Mouse (Mus musculus): ENCODE measurements around the gene Cnga3. TPM values are rescaled to one million over a fixed set of nuclear protein-coding genes. Genes with fewer than 3 reads are reported as not detected.

Cnga3 gene
- not detected for total RNA-seq (2023)

DNA sequence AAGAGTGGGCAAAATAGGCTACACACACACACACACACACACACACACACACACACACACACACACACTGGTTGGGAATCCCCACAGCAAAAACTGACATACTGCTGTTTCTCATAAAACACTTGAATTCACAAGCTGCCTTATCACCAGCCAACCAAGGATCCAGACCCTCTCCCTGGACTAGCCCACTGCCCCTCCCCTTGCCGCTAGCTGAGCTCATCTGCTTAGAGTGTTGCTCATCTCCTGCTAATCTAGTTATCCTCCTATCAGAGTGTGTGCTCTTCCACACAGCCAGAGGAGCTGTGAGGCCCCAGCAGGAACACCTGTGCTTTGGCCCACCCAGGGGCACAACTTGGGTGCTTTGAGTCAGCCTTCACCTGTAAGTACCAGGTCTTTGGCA is at the start of gene Cnga3:
Cnga3 (plus strand) TSS at position 291 of the 400 bp plus-strand sequence.

DNA sequence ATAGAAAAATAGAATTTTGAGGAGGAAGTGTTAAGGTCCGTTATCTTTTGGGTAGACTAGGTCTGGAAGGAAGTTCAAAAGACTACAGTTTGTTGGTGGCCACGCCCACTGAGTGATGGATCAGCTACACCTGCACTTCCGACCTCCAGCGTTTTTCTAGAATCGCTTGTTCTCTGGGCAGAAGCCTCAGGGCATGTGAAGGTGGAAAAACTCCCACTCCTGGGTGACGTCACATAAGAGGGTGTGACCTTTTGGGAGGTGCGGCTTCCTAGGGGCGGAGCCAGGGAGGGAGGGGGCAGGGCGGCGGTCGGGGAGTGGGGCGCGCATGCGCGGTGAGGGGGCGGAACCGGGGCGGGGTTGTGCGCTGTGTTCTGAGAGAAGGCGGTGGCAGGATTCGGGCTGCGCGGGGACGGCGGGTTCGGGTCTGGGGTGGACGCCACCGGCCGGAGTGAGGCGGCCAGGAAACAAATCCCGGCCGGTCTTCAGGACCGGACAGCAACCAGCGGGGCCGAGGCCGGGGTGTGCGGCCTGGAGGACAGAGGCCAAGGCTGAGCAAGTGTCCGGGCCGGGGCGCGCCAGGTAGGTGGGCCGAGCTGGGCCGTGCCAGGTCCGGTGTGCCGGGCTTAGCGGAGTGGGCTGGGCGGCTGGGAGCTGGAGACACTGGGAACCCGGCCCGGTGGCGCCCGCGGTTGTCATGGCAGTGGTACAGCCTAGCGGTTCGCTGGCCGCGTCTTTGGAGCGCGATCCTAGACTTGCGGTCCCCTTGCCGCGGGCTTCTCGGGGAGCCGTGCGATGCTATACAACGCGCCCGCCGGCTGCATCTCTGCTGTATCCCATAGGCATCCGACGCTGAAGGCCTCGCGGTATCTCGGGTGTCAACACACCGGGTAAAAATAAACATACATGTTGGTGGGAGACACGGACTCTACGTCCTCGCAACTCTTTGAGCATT is 85.6 kb downstream of the Cnga3 start, which contains the start of gene Inpp4a:
Inpp4a (plus strand) TSS at position 326 of the 952 bp plus-strand sequence.

Other genes with a start within 250 kb of the Cnga3 start
- 3.4 TPM for gene Vwa3b, start 187.8 kb upstream of the Cnga3 start, total RNA-seq (2023)
- gene Inpp4a, start 85.4 kb downstream of the Cnga3 start, total RNA-seq (2023), result 68.4 TPM
- gene Coa5, start 215.7 kb downstream of the Cnga3 start, total RNA-seq (2023), result 41.2 TPM
- 39.6 TPM for gene Unc50, start 215.7 kb downstream of the Cnga3 start, total RNA-seq (2023)